Mouse (Mus musculus): ENCODE measurements around the gene Col24a1. TPM values are rescaled to one million over a fixed set of nuclear protein-coding genes. Genes with fewer than 3 reads are reported as not detected.

Gene Col24a1
- total and polyA plus RNA-seq, 2 experiments: 0.05 to 0.28 TPM

- no peaks in the 10 kb centered on the region for H3K79me2 ChIP-seq (ENCODE audit: control insufficient read depth, insufficient read depth, low read length)
- WGBS: 86% methylated on average over 3 of the region's 3 CpGs
- no peak overlapping the region for H3K4me3 ChIP-seq (ENCODE audit: insufficient read depth, low read depth, low read length)
- H3K4me1 ChIP-seq (ENCODE audit: control insufficient read depth, insufficient read depth, low read length): no peaks in the 10 kb centered on the region
- no peaks in the 10 kb centered on the region for H3K27me3 ChIP-seq (ENCODE audit: control insufficient read depth, insufficient read depth, low read length)
- TF ChIP-seq POLR2A (IDR thresholded peaks at IDR 0.05; ENCODE audit: extremely low read depth, insufficient read depth, low read length) (no peak), CTCF (IDR thresholded peaks at IDR 0.05; ENCODE audit: low read depth, low read length) (no peak)
- DNase-seq (ENCODE audit: extremely low read depth, low read depth, low spot score): no peak
- no peaks in the 10 kb centered on the region for H3K36me3 ChIP-seq (ENCODE audit: control insufficient read depth, insufficient read depth, low read length)
- H3K9ac ChIP-seq (ENCODE audit: low read depth, low read length): no peak overlapping the region
- no peak overlapping the region for H3K27ac ChIP-seq (replicated peaks; ENCODE audit: insufficient read depth, low read depth, low read length)
These were observed 41.8 kb downstream of the Col24a1 start for GRCm38 (mm10) chr3:145334046-145334445.

GRCm38 (mm10) chr3:145337161-145337560 is 44.9 kb downstream of the Col24a1 start:
- H3K79me2 ChIP-seq (ENCODE audit: control insufficient read depth, insufficient read depth, low read length): no peaks in the 10 kb centered on the region
- 66% methylated on average over 2 of the region's 2 CpGs for WGBS
- no peaks in the 10 kb centered on the region for H3K36me3 ChIP-seq (ENCODE audit: control insufficient read depth, insufficient read depth, low read length)
- TF ChIP-seq POLR2A (IDR thresholded peaks at IDR 0.05; ENCODE audit: extremely low read depth, insufficient read depth, low read length) (no peak), CTCF (IDR thresholded peaks at IDR 0.05; ENCODE audit: low read depth, low read length) (no peak)
- peak; percentile 23 for DNase-seq (ENCODE audit: extremely low read depth, low read depth, low spot score)
- H3K27ac ChIP-seq (replicated peaks; ENCODE audit: insufficient read depth, low read depth, low read length): no peak overlapping the region
- no peak overlapping the region for H3K4me3 ChIP-seq (ENCODE audit: insufficient read depth, low read depth, low read length)
- no peak overlapping the region for H3K9ac ChIP-seq (ENCODE audit: low read depth, low read length)
- H3K27me3 ChIP-seq (ENCODE audit: control insufficient read depth, insufficient read depth, low read length): no peaks in the 10 kb centered on the region
- no peaks in the 10 kb centered on the region for H3K4me1 ChIP-seq (ENCODE audit: control insufficient read depth, insufficient read depth, low read length)

DNA sequence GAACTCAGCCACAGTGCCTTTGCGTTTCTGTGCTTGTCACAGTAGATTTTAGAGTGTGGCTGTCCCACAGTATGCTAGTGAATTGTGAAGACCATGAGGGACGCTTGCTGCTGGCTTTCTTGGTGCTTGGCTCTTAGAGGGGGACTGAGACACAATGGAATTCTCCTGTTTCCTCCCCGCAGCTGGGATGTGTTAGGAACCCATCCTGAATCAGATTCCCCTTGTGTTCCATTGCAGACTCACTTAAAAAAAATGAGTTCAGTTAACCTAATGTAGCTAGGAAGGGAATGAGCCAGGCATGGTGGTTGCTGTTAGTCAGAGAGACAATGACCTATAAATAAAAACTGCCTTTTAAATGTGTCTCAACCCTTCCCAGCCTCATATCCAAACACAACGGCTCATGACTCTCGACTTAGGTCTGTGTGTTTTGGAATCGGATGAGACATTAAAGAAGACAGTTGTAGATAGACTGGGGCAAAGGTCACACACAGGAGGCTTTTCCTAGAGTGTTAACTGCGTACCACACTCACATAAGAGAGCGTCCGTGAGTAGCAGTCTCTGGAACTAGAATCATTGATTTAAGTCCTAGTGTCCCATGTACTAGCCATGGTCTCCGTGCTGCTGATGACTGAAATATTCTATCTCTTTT is 47.7 kb downstream of the Col24a1 start:
- 50% methylated on average over 10 of the region's 10 CpGs for WGBS
- H3K27me3 ChIP-seq (ENCODE audit: control insufficient read depth, insufficient read depth, low read length): no peaks in the 10 kb centered on the region
- H3K4me1 ChIP-seq (ENCODE audit: control insufficient read depth, insufficient read depth, low read length): no peaks in the 10 kb centered on the region
- no peaks in the 10 kb centered on the region for H3K79me2 ChIP-seq (ENCODE audit: control insufficient read depth, insufficient read depth, low read length)
- no peak overlapping the region for H3K4me3 ChIP-seq (ENCODE audit: insufficient read depth, low read depth, low read length)
- H3K36me3 ChIP-seq (ENCODE audit: control insufficient read depth, insufficient read depth, low read length): no peaks in the 10 kb centered on the region
- no peak overlapping the region for H3K9ac ChIP-seq (ENCODE audit: low read depth, low read length)
- DNase-seq (ENCODE audit: extremely low read depth, low read depth, low spot score): peak; percentile 4
- TF ChIP-seq CTCF (IDR thresholded peaks at IDR 0.05; ENCODE audit: low read depth, low read length) (no peak), POLR2A (IDR thresholded peaks at IDR 0.05; ENCODE audit: extremely low read depth, insufficient read depth, low read length) (no peak)
- H3K27ac ChIP-seq (replicated peaks; ENCODE audit: insufficient read depth, low read depth, low read length): no peak overlapping the region

- Histone ChIP-seq H3K4me3 (ENCODE audit: insufficient read depth, low read depth, low read length) (no peak overlapping the region), H3K9ac (ENCODE audit: low read depth, low read length) (no peak overlapping the region), H3K36me3 (ENCODE audit: control insufficient read depth, insufficient read depth, low read length) (no peaks in the 10 kb centered on the region), H3K4me1 (ENCODE audit: control insufficient read depth, insufficient read depth, low read length) (no peaks in the 10 kb centered on the region), H3K27me3 (ENCODE audit: control insufficient read depth, insufficient read depth, low read length) (no peaks in the 10 kb centered on the region), H3K27ac (replicated peaks; ENCODE audit: insufficient read depth, low read depth, low read length) (no peak overlapping the region), H3K79me2 (ENCODE audit: control insufficient read depth, insufficient read depth, low read length) (no peaks in the 10 kb centered on the region)
- 92% methylated on average over 3 of the region's 3 CpGs for WGBS
- TF ChIP-seq CTCF (IDR thresholded peaks at IDR 0.05; ENCODE audit: low read depth, low read length) (no peak), POLR2A (IDR thresholded peaks at IDR 0.05; ENCODE audit: extremely low read depth, insufficient read depth, low read length) (no peak)
- no peak for DNase-seq (ENCODE audit: extremely low read depth, low read depth, low spot score)
These were observed 56.4 kb downstream of the Col24a1 start for GRCm38 (mm10) chr3:145348690-145349089.

DNA sequence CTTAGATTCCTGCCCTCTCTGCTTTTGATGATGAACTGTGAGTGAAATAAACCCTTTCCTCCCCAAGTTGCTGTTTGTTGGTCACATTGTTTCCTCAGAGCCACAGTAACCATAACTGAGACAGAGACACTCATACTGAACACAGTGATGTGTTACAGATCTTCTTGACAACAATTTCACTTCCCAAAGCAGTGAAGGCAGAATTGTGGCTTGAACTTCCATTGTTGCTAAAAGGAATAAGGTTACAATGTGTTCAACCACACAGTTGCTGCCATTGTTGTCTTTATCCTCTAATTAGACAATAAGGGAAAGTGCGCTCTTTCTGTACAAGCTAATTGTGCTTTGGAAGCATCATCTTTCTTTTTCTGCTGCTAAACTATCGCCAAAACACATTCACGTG is 61.7 kb downstream of the Col24a1 start:
- TF ChIP-seq CTCF (IDR thresholded peaks at IDR 0.05; ENCODE audit: low read depth, low read length) (no peak), POLR2A (IDR thresholded peaks at IDR 0.05; ENCODE audit: extremely low read depth, insufficient read depth, low read length) (no peak)
- H3K27ac ChIP-seq (replicated peaks; ENCODE audit: insufficient read depth, low read depth, low read length): no peak overlapping the region

GRCm38 (mm10) chr3:145356865-145357487 is 64.7 kb downstream of the Col24a1 start:
- H3K36me3 ChIP-seq (ENCODE audit: control insufficient read depth, insufficient read depth, low read length): no peaks in the 10 kb centered on the region
- no peaks in the 10 kb centered on the region for H3K27me3 ChIP-seq (ENCODE audit: control insufficient read depth, insufficient read depth, low read length)
- no peak overlapping the region for H3K4me3 ChIP-seq (ENCODE audit: insufficient read depth, low read depth, low read length)
- no peak overlapping the region for H3K9ac ChIP-seq (ENCODE audit: low read depth, low read length)
- H3K4me1 ChIP-seq (ENCODE audit: control insufficient read depth, insufficient read depth, low read length): no peaks in the 10 kb centered on the region
- H3K79me2 ChIP-seq (ENCODE audit: control insufficient read depth, insufficient read depth, low read length): no peaks in the 10 kb centered on the region
- WGBS: 73% methylated on average over 6 of the region's 6 CpGs
- TF ChIP-seq POLR2A (IDR thresholded peaks at IDR 0.05; ENCODE audit: extremely low read depth, insufficient read depth, low read length) (no peak), CTCF (IDR thresholded peaks at IDR 0.05; ENCODE audit: low read depth, low read length) (no peak)
- DNase-seq (ENCODE audit: extremely low read depth, low read depth, low spot score): no peak
- H3K27ac ChIP-seq (replicated peaks; ENCODE audit: insufficient read depth, low read depth, low read length): no peak overlapping the region

More for the DNA sequence above, 61.7 kb downstream of the Col24a1 start:
- no peak for DNase-seq (ENCODE audit: extremely low read depth, low read depth, low spot score)
- no peak overlapping the region for H3K4me3 ChIP-seq (ENCODE audit: insufficient read depth, low read depth, low read length)
- H3K36me3 ChIP-seq (ENCODE audit: control insufficient read depth, insufficient read depth, low read length): no peaks in the 10 kb centered on the region
- H3K27me3 ChIP-seq (ENCODE audit: control insufficient read depth, insufficient read depth, low read length): no peaks in the 10 kb centered on the region
- WGBS: 89% methylated on average over 3 of the region's 3 CpGs
- H3K4me1 ChIP-seq (ENCODE audit: control insufficient read depth, insufficient read depth, low read length): no peaks in the 10 kb centered on the region
- H3K9ac ChIP-seq (ENCODE audit: low read depth, low read length): no peak overlapping the region
- no peaks in the 10 kb centered on the region for H3K79me2 ChIP-seq (ENCODE audit: control insufficient read depth, insufficient read depth, low read length)

Data from liver, adult 2 months (tissue).